Mouse (Mus musculus) C2C12 (cell line): ENCODE results near the gene Rassf10.

ENCODE experiments used
- CEBPB ChIP-seq: IDR thresholded peaks from one replicate; pipeline ENCODE4 v1.6.1; 2011; ENCODE audit warnings: low read depth, mild to moderate bottlenecking, control low read depth, moderate library complexity
- CTCF ChIP-seq: IDR thresholded peaks from one replicate; pipeline ENCODE4 v1.5.1; 2011; ENCODE audit not compliant: control insufficient read depth, insufficient read depth, insufficient read length
- MYOG ChIP-seq: IDR thresholded peaks from one replicate; pipeline ENCODE4 v1.6.1; 2011; ENCODE audit not compliant: control insufficient read depth, insufficient read length; ENCODE audit errors: extremely low read depth
- USF1 ChIP-seq: IDR thresholded peaks from one replicate; pipeline ENCODE4 v1.6.1; 2011; ENCODE audit warnings: low read depth, mild to moderate bottlenecking, control low read depth, moderate library complexity

GRCm38 (mm10) chr7:112919845-112920244 lies 33.9 kb upstream of the Rassf10 start:
- TF ChIP-seq CTCF (no peak), CEBPB (no peak), MYOG (no peak), USF1 (no peak)
